Mouse (Mus musculus): ENCODE measurements around the gene Rtn4. TPM values are rescaled to one million over a fixed set of nuclear protein-coding genes. Genes with fewer than 3 reads are reported as not detected.
"Not testable (repeated sequence)": the region's sequence is repeated elsewhere in the genome, so short reads cannot be mapped to it uniquely, and the experiment has no call there.

Gene Rtn4
- 230 and 407 TPM in 2 replicates for polyA plus RNA-seq (2012; ENCODE audit: insufficient read depth, insufficient read length, low replicate concordance, missing spikeins)

DNA sequence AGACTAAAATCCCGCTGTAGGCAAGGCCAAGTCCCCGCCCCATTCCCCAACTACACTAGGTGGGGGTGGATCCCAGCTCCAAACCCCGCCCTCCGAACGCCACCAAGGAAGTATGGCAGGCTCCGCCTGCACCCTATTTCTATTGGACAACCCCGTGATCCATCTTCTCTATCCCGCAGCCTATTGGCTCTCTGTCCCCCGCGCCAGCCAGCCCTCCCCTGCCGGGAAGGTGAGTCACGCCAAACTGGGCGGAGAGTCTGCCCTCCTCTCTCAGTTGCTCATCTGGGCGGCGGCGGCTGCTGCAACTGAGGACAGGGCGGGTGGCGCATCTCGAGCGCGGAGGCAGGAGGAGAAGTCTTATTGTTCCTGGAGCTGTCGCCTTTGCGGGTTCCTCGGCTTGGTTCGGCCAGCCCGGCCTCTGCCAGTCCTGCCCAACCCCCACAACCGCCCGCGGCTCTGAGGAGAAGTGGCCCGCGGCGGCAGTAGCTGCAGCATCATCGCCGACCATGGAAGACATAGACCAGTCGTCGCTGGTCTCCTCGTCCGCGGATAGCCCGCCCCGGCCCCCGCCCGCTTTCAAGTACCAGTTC, at the start of gene Rtn4:
Gene Rtn4, plus strand, starts transcription at position 265 of the 590 bp plus-strand sequence.
- H3K4me1 ChIP-seq (ENCODE audit: control insufficient read depth, insufficient read depth, low read length): peaks cover 4% of the 10 kb centered on the region
- H3K4me3 ChIP-seq (ENCODE audit: insufficient read depth, low read depth, low read length): peak within 1 kb of the TSS; percentile 99
- TF ChIP-seq POLR2A (IDR thresholded peaks at IDR 0.05; ENCODE audit: insufficient read depth, low read depth, low read length) (peak; percentile 99), CTCF (IDR thresholded peaks at IDR 0.05; ENCODE audit: insufficient read depth, low read depth, low read length) (no peak)
- peak within 1 kb of the TSS; percentile 90 for H3K27ac ChIP-seq (ENCODE audit: insufficient read depth, low read depth, low read length)
- whole genome bisulfite sequencing: under 1% methylated on average over 43 of the region's 43 CpGs

DNA sequence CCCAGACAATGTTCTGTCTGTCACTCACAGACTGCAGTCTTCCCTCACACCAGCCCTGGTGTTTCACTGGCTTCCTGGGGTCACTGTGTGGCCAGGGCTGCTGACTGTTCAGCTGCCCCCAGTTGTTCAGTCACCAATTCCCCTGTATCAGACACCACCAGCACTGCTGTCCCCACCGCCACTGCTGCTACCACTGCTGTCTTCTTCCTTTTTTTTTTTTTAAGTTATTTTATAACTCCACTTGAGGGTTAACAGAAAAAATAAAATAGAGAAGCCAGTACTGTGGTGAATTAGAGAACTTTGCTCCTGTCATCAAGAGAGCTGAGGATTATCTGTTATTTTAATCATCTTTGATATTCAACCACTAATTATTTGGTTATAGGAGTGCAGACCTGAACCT, 48.3 kb upstream of the Rtn4 start:
- no peak for TF ChIP-seq POLR2A (IDR thresholded peaks at IDR 0.05; ENCODE audit: insufficient read depth, low read depth, low read length)
- TF ChIP-seq CTCF (IDR thresholded peaks at IDR 0.05; ENCODE audit: insufficient read depth, low read depth, low read length): no peak
- Histone ChIP-seq H3K4me3 (ENCODE audit: insufficient read depth, low read depth, low read length) (no peak overlapping the region), H3K27ac (ENCODE audit: insufficient read depth, low read depth, low read length) (no peak overlapping the region), H3K4me1 (ENCODE audit: control insufficient read depth, insufficient read depth, low read length) (no peaks in the 10 kb centered on the region)
- 95% methylated on average over 1 of the region's 1 CpGs for WGBS

DNA sequence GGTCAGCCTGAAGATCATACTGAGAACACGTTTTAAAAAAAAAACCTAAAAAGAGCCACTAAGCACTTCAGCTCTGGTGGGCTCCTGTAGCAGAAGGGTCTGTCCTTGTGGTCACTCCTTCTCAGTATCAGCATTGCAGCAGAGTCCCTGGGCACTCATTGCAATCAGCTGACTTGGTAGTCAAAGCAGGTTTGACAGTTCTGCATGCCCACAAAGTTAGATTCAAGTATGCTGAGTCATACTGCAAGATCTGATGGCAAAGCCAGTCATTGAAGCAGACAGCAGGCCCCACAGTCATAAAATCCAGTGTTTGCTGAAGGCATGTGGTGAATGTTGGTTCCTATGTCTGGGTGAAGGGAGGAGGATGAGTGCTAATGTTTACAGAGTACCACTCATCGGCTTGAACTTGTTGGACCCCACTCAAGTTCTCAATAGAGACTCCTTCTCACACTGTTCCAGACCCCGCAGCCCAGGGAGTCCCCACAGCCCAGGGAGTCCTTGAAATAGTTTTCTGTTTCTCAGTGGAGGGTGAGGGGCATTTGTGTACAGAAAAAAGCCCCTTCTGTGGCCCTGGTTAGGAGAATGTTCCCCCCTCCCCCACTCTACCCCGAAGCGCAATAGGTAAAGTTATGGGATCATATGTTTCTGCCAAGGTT, 47.2 kb upstream of the Rtn4 start:
- no peaks in the 10 kb centered on the region for H3K4me1 ChIP-seq (ENCODE audit: control insufficient read depth, insufficient read depth, low read length)
- 78% methylated on average over 5 of the region's 5 CpGs for WGBS
- TF ChIP-seq POLR2A (IDR thresholded peaks at IDR 0.05; ENCODE audit: insufficient read depth, low read depth, low read length): no peak
- TF ChIP-seq CTCF (IDR thresholded peaks at IDR 0.05; ENCODE audit: insufficient read depth, low read depth, low read length): no peak
- H3K27ac ChIP-seq (ENCODE audit: insufficient read depth, low read depth, low read length): no peak overlapping the region
- H3K4me3 ChIP-seq (ENCODE audit: insufficient read depth, low read depth, low read length): no peak overlapping the region

DNA sequence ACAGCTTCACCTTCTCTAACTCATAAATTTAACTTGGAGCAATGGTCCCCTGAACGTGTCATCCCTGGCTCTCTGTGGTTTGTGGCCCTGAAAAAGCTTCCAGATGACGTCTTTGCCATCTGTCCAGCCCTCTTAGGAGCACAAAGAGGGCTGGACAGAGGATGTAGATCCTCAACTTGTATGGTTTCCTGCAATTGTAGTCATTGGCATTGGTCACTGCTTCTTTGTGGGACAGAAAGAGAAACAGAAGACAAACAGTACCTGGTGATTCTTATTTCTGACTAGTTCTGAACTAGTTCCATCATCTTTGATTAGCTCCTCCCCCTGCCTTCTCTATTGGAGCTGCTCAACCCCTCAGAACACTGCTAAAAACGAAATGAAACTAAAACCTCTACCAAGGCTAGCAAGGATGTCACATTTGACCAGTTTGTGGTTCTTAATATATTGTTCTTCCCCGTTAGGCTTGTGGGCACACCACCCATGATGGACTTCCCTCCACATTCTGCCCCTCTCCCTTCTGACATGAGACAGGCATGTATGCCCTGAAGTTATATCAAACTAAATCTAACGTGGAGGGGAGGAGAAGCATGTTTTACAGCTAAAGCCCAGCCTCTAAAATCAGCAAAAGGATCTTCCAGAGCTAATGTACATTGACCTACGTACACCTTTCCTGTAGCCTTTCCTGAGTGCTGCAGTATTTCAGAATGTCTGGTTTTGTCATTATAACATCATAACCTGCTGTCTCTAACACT, 45.0 kb upstream of the Rtn4 start:
- H3K27ac ChIP-seq (ENCODE audit: insufficient read depth, low read depth, low read length): no peak overlapping the region
- no peaks in the 10 kb centered on the region for H3K4me1 ChIP-seq (ENCODE audit: control insufficient read depth, insufficient read depth, low read length)
- no peak overlapping the region for H3K4me3 ChIP-seq (ENCODE audit: insufficient read depth, low read depth, low read length)
- WGBS: 78% methylated on average over 6 of the region's 6 CpGs
- TF ChIP-seq POLR2A (IDR thresholded peaks at IDR 0.05; ENCODE audit: insufficient read depth, low read depth, low read length) (no peak), CTCF (IDR thresholded peaks at IDR 0.05; ENCODE audit: insufficient read depth, low read depth, low read length) (no peak)

DNA sequence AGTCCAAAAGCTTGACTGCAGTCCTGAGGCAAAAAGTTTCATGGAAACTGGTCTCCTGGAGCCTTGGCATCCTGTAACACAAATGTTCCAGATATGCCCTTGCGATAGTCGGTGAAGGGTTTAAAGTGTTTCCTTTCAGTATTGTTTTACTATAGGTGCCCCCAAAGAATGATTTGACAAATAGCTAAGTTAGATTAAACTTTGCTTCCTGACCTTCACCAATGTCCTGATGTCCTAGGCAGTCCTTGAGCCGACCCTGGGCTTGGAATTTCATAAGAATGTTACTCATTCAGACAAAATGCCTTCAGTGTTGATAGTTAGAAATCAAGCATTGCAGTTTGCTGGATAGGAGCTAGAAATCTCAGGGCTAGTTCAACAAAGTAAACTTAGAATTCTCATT, 37.4 kb upstream of the Rtn4 start:
- WGBS: 95% methylated on average over 3 of the region's 3 CpGs

DNA sequence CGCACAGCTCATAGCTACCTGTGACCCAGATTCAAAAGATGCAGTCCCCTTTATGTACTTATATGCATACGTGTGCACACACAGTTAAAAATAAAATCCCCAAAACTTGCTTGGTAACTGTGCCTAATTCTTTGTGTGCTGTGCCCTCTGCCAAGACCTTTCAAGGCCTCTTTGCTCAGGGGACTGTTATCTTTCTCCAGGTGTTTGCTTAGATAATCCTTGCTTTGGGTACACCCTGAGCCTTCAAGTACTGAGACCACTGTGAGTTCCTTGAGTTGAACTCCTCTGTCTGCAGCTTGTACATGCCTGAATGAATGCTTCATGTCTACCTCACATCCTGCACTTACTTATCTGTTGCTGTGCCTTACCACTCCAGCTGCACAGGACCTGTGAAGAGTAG, 32.0 kb upstream of the Rtn4 start:
- Histone ChIP-seq H3K4me3 (ENCODE audit: insufficient read depth, low read depth, low read length) (no peak overlapping the region), H3K27ac (ENCODE audit: insufficient read depth, low read depth, low read length) (no peak overlapping the region), H3K4me1 (ENCODE audit: control insufficient read depth, insufficient read depth, low read length) (no peaks in the 10 kb centered on the region)
- 97% methylated on average over 2 of the region's 2 CpGs for WGBS
- TF ChIP-seq CTCF (IDR thresholded peaks at IDR 0.05; ENCODE audit: insufficient read depth, low read depth, low read length): no peak
- no peak for TF ChIP-seq POLR2A (IDR thresholded peaks at IDR 0.05; ENCODE audit: insufficient read depth, low read depth, low read length)

More for the DNA sequence above, 37.4 kb upstream of the Rtn4 start:
- H3K4me1 ChIP-seq (ENCODE audit: control insufficient read depth, insufficient read depth, low read length); H3K27ac ChIP-seq (ENCODE audit: insufficient read depth, low read depth, low read length); H3K4me3 ChIP-seq (ENCODE audit: insufficient read depth, low read depth, low read length): not testable (repeated sequence)

DNA sequence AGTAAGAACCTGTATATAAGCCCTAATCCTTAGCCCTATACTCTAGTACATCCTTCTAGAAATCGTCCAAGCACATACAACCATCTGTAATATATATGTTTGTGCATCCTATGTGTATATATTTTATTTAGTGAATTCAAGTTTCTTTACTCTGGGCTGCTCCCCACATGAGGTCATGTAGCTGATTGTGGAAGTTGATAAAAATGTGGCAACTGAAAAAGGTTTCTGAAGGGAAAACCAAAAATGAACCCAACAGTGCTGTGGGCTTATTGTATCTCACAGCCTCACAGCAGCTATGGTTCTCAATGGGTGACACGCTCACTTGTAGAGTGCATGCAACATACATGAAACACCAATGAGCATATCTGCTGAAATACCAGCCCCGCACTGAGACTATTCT, 25.1 kb upstream of the Rtn4 start:
- WGBS: 95% methylated on average over 3 of the region's 3 CpGs
- Histone ChIP-seq H3K4me1 (ENCODE audit: control insufficient read depth, insufficient read depth, low read length) (no peaks in the 10 kb centered on the region), H3K27ac (ENCODE audit: insufficient read depth, low read depth, low read length) (no peak overlapping the region), H3K4me3 (ENCODE audit: insufficient read depth, low read depth, low read length) (no peak overlapping the region)
- TF ChIP-seq POLR2A (IDR thresholded peaks at IDR 0.05; ENCODE audit: insufficient read depth, low read depth, low read length) (no peak), CTCF (IDR thresholded peaks at IDR 0.05; ENCODE audit: insufficient read depth, low read depth, low read length) (no peak)

DNA sequence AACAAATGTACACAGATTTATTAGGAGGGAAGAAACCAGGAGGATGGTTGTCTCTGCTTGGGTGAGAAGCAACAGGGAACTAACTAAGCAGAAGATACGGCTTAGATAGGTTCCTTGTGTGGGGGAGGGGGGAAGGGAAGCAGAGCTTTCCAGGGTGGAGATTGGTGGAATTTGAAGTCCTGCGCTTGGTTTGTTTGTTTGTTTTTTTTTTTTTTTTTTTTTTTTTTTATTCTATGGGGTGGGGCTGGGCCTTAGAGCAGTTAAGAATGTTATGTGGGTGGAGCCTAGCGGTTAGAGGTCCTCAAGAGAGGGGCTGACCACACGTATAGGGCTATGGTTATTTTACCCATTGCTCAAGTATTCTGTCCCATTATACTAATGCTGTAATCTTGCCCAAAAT, 23.0 kb upstream of the Rtn4 start:
- no peak for TF ChIP-seq CTCF (IDR thresholded peaks at IDR 0.05; ENCODE audit: insufficient read depth, low read depth, low read length)
- TF ChIP-seq POLR2A (IDR thresholded peaks at IDR 0.05; ENCODE audit: insufficient read depth, low read depth, low read length): no peak
- H3K4me1 ChIP-seq (ENCODE audit: control insufficient read depth, insufficient read depth, low read length): no peaks in the 10 kb centered on the region
- no peak overlapping the region for H3K27ac ChIP-seq (ENCODE audit: insufficient read depth, low read depth, low read length)
- no peak overlapping the region for H3K4me3 ChIP-seq (ENCODE audit: insufficient read depth, low read depth, low read length)
- 90% methylated on average over 4 of the region's 4 CpGs for WGBS

DNA sequence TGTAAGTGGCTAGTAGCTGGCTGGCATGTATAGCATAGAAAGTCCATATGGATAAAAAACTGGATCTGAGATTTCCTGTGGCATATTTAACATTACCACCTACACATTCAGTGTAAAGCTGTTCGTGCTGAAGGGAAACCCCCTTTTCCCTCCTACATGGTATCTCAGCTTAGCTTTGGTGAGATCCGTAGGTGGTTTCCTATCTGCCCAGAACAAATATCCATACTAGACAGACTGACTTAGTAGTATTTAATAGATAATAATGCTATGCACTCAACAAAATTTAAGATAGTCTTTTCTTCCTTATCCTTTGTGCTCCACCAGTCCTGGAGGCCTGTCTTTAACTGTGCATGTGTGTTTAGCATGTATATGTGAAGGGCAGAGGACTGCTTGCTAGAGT, 19.4 kb upstream of the Rtn4 start:
- 65% methylated on average over 2 of the region's 2 CpGs for WGBS
- H3K4me1 ChIP-seq (ENCODE audit: control insufficient read depth, insufficient read depth, low read length): no peaks in the 10 kb centered on the region
- H3K4me3 ChIP-seq (ENCODE audit: insufficient read depth, low read depth, low read length): no peak overlapping the region
- TF ChIP-seq POLR2A (IDR thresholded peaks at IDR 0.05; ENCODE audit: insufficient read depth, low read depth, low read length): no peak
- TF ChIP-seq CTCF (IDR thresholded peaks at IDR 0.05; ENCODE audit: insufficient read depth, low read depth, low read length): no peak
- no peak overlapping the region for H3K27ac ChIP-seq (ENCODE audit: insufficient read depth, low read depth, low read length)
